Mouse (Mus musculus) v-Abl transformed pro-B cells (cell line): Measurements from ENCODE around the gene Nos1ap.

ENCODE experiments used
- in situ Hi-C, 2 experiments: fragments of 400-800 bp; cut with MboI; formaldehyde crosslinking; loops; one replicate each; pipeline ENCODE4 v1.15.1; 2025; ENCODE audit not compliant: unreplicated experiment in 2 of 2

The Nos1ap gene

GRCm38 (mm10) chr1:170589219-170590040 is at the start of gene Nos1ap:
Gene Nos1ap, minus strand, starts transcription at chr1:170589861.
- in situ Hi-C loops = no loop called here

DNA sequence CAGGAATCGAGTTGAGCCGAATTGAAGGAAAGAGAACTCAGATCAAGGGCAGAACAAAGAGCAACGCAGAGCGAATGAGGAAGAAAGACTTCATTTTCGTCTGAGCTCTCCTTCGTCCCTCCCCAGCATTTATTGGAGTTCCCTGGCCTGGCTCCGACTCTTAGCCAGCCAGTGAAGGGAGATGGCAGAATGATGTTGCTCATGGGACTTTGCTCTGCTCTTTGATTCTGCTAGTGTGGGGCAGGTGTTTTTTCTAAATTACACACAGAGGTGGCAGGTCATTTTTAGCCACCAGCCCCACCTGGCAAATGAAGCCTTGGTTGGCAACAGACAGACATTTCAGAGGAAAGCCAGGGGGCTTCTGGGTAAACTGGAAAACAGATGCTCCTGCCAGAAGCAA is 49.3 kb upstream of the Nos1ap start:
- in situ Hi-C loops = loop anchor here (10.0 to 25.0 kb wide), 4 partner anchors 356 to 623 kb away; partner anchors contain the start of genes Adamts4 (in 1 of the 2), Apoa2 (in 1 of the 2), B4galt3 (in 1 of the 2) and Fcer1g (in 1 of the 2)

DNA sequence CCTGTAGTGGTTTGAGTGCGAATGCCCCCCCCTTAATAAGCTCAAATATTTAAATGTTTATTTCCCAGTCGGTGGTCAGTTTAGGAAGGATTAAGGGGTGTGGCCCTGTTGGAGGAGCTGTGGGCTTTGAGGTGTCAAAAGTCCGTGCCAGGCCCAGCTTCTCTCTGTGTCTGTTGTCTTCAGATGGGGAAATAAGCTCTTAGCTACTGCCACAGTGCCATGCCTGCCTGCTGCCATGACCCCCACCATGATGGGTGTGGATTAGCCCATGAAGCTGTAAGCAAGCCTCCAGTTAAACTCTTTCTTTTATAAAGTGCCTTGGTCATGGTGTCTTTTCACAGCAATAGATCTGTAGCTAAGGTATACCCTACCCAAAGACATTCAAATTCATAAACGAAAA is 43.2 kb upstream of the Nos1ap start:
- in situ Hi-C loops = loop anchor here (5.0 to 25.0 kb wide), 6 partner anchors 144 to 629 kb away; partner anchors contain the start of genes Adamts4 (in 1 of the 2), Apoa2 (in 1 of the 2), B4galt3 (in 1 of the 2) and Fcer1g (in 1 of the 2)

GRCm38 (mm10) chr1:170632385-170632784 is 42.7 kb upstream of the Nos1ap start:
- in situ Hi-C loops = loop anchor here (5.0 to 25.0 kb wide), 6 partner anchors 145 to 630 kb away; partner anchors contain the start of genes Adamts4 (in 1 of the 2), Apoa2 (in 1 of the 2), B4galt3 (in 1 of the 2) and Fcer1g (in 1 of the 2)

DNA sequence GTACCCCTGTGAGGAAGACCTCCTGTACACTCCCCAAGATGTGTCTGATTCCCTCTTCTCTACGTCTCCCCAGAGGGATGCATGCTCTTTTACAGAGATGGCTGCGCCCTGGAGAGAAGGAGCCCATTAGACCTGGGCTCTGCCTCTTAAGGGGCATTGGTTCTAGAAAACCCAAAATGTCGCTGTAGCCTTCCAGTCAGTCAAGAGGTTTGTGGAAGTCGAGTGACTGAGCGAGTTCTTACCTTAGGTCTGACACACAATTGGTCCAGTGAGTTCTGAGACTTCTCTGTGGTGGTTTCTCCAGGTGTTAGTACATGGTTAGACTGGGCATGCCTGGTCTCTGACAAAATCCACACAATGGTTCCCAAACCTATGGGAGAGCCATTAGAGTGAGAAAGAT is 41.9 kb upstream of the Nos1ap start:
- in situ Hi-C loops = loop anchor here (5.0 to 25.0 kb wide), 6 partner anchors 146 to 631 kb away; partner anchors contain the start of genes Adamts4 (in 1 of the 2), Apoa2 (in 1 of the 2), B4galt3 (in 1 of the 2) and Fcer1g (in 1 of the 2)

- in situ Hi-C loops = loop anchor here (5.0 to 25.0 kb wide), 6 partner anchors 147 to 632 kb away; partner anchors contain the start of genes Adamts4 (in 1 of the 2), Apoa2 (in 1 of the 2), B4galt3 (in 1 of the 2) and Fcer1g (in 1 of the 2)
Measured at GRCm38 (mm10) chr1:170630489-170630888, 40.8 kb upstream of the Nos1ap start.

GRCm38 (mm10) chr1:170623432-170623831 is 33.8 kb upstream of the Nos1ap start:
- in situ Hi-C loops = loop anchor here (10.0 to 25.0 kb wide), 3 partner anchors 411 to 1089 kb away; partner anchors contain the start of genes Hsd17b7 (in 2 of the 2), Nuf2 (in 1 of the 2) and Uhmk1 (in 1 of the 2)

DNA sequence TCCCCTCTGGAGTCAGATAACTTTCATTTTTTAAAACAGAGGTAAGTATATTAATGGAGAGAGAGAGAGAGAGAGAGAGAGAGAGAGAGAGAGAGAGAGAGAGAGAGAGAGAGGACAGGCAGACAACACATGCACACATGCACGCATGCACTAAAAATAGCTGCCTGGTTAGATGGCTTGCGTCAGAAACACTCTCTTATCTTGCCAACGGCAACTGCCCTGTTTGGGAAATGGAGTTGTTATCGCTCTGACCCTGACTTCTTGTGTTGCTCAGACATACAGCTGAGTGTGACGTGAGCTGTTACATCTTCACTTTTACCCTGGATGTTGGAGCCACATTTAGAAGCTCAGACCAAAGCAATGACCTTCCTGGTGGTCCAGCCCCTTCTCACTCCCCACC is 33.3 kb upstream of the Nos1ap start:
- in situ Hi-C loops = loop anchor here (10.0 to 25.0 kb wide), 3 partner anchors 411 to 1088 kb away; partner anchors contain the start of genes Hsd17b7 (in 2 of the 2), Nuf2 (in 1 of the 2) and Uhmk1 (in 1 of the 2)

GRCm38 (mm10) chr1:170619686-170620374 is 30.2 kb upstream of the Nos1ap start:
- in situ Hi-C loops = loop anchor here (10.0 to 25.0 kb wide), 4 partner anchors 395 to 1085 kb away; partner anchors contain the start of genes Hsd17b7 (in 2 of the 2), Nuf2 (in 2 of the 2) and Uhmk1 (in 1 of the 2)

- in situ Hi-C loops = loop anchor here (10.0 to 25.0 kb wide), 4 partner anchors 388 to 1078 kb away; partner anchors contain the start of genes Hsd17b7 (in 2 of the 2), Nuf2 (in 1 of the 2) and Uhmk1 (in 1 of the 2)
Measured at GRCm38 (mm10) chr1:170612968-170613872, 23.6 kb upstream of the Nos1ap start.

DNA sequence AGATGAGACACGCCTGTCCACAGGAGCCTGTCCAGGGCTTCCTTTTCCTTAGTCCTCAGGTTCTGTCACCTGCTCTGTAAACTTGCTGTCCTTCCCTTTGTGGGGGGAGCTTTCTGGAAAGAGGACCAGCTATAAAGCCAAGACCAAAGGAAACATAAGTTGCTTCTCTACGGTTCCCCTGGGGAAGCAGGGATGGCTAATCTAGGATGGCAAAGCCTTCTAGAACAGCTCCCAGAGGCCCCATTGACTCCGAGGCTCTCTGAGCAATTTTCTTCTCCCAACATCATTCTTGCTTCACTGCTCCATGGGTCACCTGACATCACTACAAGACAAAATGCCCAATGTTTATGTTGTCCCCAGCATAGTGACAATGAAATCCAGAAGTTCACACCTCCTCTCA is 22.0 kb upstream of the Nos1ap start:
- in situ Hi-C loops = loop anchor here (10.0 to 25.0 kb wide), 4 partner anchors 387 to 1077 kb away; partner anchors contain the start of genes Hsd17b7 (in 2 of the 2), Nuf2 (in 1 of the 2) and Uhmk1 (in 1 of the 2)

- in situ Hi-C loops = loop anchor here (10.0 to 25.0 kb wide), 4 partner anchors 386 to 1076 kb away; partner anchors contain the start of genes Hsd17b7 (in 2 of the 2), Nuf2 (in 1 of the 2) and Uhmk1 (in 1 of the 2)
Measured at GRCm38 (mm10) chr1:170610695-170611094, 21.0 kb upstream of the Nos1ap start.

- in situ Hi-C loops = loop anchor here (10.0 to 25.0 kb wide), 4 partner anchors 385 to 1075 kb away; partner anchors contain the start of genes Hsd17b7 (in 2 of the 2), Nuf2 (in 1 of the 2) and Uhmk1 (in 1 of the 2)
Measured at GRCm38 (mm10) chr1:170610289-170610688, 20.6 kb upstream of the Nos1ap start.

GRCm38 (mm10) chr1:170609872-170610271 is 20.2 kb upstream of the Nos1ap start:
- in situ Hi-C loops = loop anchor here (10.0 to 25.0 kb wide), 4 partner anchors 385 to 1075 kb away; partner anchors contain the start of genes Hsd17b7 (in 2 of the 2), Nuf2 (in 1 of the 2) and Uhmk1 (in 1 of the 2)

DNA sequence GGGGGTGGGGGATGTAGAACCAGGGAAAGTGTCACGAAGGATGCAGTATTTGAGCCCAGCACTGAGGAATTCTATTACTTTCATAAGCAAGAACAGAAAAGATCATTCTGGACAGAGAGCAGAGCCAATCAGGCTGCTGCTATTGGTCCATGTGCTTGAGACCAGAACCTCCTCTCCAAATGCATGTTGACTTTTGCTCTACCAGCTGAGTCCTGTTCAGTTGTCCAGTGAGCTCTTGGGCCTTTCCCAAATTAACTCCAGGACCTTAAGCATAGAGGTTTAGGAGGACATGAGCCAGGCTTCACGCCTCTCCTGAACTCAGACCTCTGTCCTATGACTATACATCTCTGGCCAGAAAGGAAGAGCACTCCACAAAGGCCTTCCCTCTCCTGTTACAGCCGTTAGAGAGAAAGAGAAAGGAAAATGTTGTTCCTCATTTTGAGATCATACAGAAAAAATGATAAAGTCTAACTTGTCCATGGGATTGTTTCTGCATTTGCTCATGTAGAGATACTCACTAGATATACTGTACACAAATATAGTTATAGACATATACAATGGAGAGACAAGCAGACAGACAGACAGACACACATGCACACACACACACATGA is 18.9 kb upstream of the Nos1ap start:
- in situ Hi-C loops = loop anchor here (25.0 kb wide), 2 partner anchors 396 to 646 kb away; partner anchors contain the start of genes Hsd17b7 (in 2 of the 2) and Uhmk1 (in 1 of the 2)

- in situ Hi-C loops = loop anchor here (25.0 kb wide), 2 partner anchors 395 to 645 kb away; partner anchors contain the start of genes Hsd17b7 (in 2 of the 2) and Uhmk1 (in 1 of the 2)
Measured at GRCm38 (mm10) chr1:170607231-170607917, 17.7 kb upstream of the Nos1ap start.
